Mouse (Mus musculus) ES-Bruce4 (cell line): ENCODE results near the gene Cnst. TPM values are rescaled to one million over a fixed set of nuclear protein-coding genes. Genes with fewer than 3 reads are reported as not detected.
A peak's percentile ranks its signal among the peaks of the same experiment; 100 is the strongest.

Source experiments
- H3K27ac ChIP-seq: 2 replicates; pipeline ENCODE4 v1.5.1; 2012; ENCODE audit warnings: low read length, inconsistent platforms; ENCODE audit not compliant: insufficient read depth
- H3K27me3 ChIP-seq: 2 replicates; pipeline ENCODE4 v1.6.1; 2012; ENCODE audit warnings: mild to moderate bottlenecking, low read length, inconsistent platforms; ENCODE audit not compliant: control insufficient read depth, poor library complexity, insufficient read depth, severe bottlenecking
- H3K36me3 ChIP-seq: 2 replicates; pipeline ENCODE4 v1.6.1; 2012; ENCODE audit warnings: inconsistent platforms, mild to moderate bottlenecking, low read length, moderate library complexity; ENCODE audit not compliant: control insufficient read depth, poor library complexity, insufficient read depth, severe bottlenecking
- H3K4me1 ChIP-seq: one replicate; pipeline ENCODE4 v1.8.1; 2011; ENCODE audit warnings: low read length; ENCODE audit not compliant: control insufficient read depth, insufficient read depth
- H3K4me3 ChIP-seq: 2 replicates; pipeline ENCODE4 v1.5.1; 2011; ENCODE audit warnings: low read depth, mild to moderate bottlenecking, low read length
- H3K9ac ChIP-seq: 2 replicates; pipeline ENCODE4 v1.6.1; 2012; ENCODE audit warnings: low read depth, mild to moderate bottlenecking, inconsistent platforms; ENCODE audit not compliant: poor library complexity, severe bottlenecking
- H3K9me3 ChIP-seq: replicated peaks from 2 replicates; pipeline ENCODE4 v1.6.1; 2012; ENCODE audit warnings: mild to moderate bottlenecking, low read length, inconsistent platforms; ENCODE audit not compliant: control insufficient read depth, poor library complexity, insufficient read depth, severe bottlenecking
- CTCF ChIP-seq: IDR thresholded peaks from one replicate; pipeline ENCODE4 v1.8.1; 2011; ENCODE audit warnings: low read depth, low read length
- EP300 ChIP-seq: IDR thresholded peaks from 2 replicates; pipeline ENCODE4 v1.6.1; 2011; ENCODE audit warnings: low read depth, low read length; ENCODE audit not compliant: insufficient read depth
- POLR2A ChIP-seq: IDR thresholded peaks from one replicate; pipeline ENCODE4 v1.8.1; 2011; ENCODE audit warnings: low read length; ENCODE audit not compliant: insufficient read depth
- polyA plus RNA-seq: library from polyadenylated mRNA; stranded (reverse); fragments of >200 nt; gene quantifications from 2 replicates; pipeline ENCODE4 v1.2.4, GENCODE M21; 2011; ENCODE audit warnings: low read depth; ENCODE audit not compliant: missing spikeins, insufficient read depth, insufficient read length

Cnst gene
- polyA plus RNA-seq, 1 experiment, result 10.2 TPM

DNA sequence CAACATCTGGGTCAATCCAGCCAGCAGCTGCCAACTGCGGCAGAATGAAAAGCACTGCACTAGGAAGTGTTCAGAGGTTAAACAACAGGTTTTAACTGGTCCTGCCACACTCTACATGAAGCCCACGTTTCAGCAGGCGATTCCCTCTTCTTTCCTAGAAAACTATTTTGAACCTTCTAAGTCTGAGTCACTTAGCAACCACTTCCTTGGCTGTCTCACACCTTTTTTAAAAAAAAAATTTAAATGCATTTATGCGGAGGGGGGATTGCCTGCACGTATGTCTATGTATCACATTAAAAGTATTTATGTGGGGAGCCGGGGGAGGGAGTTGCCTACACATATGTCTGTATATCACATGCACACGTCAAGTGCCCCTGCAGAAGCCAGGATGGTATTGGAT lies 34.3 kb upstream of the Cnst start:
- Histone ChIP-seq H3K4me3 (no peak overlapping the region), H3K9ac (no peak overlapping the region), H3K27ac (no peak overlapping the region), H3K4me1 (no peaks in the 10 kb centered on the region), H3K36me3 (no peaks in the 10 kb centered on the region), H3K9me3 (no peaks in the 10 kb centered on the region), H3K27me3 (no peaks in the 10 kb centered on the region)
- TF ChIP-seq EP300, result no peak
- TF ChIP-seq POLR2A, result no peak
- no peak for TF ChIP-seq CTCF

DNA sequence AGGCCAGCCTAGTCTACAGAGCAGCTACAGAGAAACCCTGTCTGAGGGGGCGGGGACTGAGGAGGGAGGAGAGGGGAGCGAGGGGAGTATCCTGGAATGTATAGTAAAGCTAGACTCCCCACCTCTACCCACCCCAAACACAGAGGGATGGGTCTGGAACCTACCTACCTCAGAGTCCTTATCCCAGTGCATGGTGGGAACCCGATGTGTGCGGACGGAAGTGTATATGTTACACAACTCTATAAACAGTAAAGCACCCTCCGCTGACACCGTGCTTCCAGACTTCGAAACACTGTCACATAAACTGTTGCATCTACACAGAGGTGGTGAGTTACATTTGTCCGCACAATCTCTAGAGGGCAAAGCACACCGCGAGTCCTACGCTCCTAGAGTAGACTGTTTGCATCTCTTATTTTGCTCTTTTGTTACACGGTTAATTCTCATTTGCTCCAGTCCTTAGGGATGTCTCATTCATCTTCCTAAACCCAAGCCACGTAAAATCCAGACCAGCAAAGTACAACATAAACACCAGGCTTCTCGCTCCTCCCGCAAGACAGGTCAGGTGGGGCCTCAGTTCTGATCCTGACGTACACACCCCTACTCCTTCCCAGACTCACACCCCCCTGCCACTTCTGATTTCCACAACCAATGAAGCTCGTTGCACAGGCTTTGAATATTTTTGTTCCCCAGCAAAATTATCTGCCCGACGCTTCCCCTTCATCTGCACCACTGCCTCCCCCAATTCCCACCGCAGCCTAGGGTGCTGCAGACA lies 29.0 kb upstream of the Cnst start:
- Histone ChIP-seq H3K4me3 (peak overlapping the region; percentile 71), H3K27ac (no peak overlapping the region), H3K36me3 (no peaks in the 10 kb centered on the region), H3K9me3 (no peaks in the 10 kb centered on the region), H3K4me1 (no peaks in the 10 kb centered on the region), H3K27me3 (no peaks in the 10 kb centered on the region), H3K9ac (peak overlapping the region; percentile 61)
- no peak for TF ChIP-seq CTCF

DNA sequence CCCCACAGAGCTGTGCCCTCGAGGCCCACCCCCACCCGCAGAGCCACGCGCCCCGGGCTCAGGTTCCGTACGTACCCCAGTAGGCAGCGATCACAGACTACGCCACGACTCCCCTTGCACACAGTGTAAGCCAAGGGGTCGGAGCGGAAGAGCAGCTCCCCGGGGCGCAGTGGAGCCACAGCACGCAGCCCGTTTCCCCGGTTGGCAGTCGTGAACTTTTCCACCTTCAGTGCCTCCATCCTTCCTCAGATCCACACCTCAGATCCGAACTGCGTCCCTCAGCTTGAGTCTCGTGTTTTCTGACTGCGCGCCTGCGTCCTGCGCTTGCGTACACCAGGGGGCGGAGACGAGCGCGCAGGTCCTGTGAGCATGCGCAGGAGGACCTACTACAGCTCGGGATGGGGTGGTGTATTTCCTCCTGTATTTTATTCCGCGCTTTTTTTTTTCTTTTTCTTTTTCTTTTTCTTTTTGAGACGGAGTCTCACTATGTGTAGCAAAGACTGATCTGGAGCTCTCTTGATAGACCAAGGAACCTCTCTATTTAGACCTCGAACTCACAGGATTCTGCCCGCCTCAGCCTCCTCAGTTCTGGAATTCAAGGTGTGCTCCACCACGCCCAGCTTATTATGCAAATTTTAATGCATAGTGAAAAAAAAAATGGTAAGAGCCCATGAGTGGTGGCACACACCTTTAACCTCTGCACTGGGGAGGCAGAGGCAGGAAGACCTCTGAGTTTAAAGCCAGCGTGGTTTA lies 28.3 kb upstream of the Cnst start, which contains the start of gene Smyd3:
Gene Smyd3 (minus strand): TSS at position 329 of the 753 bp plus-strand sequence.
- TF ChIP-seq POLR2A (peak; percentile 96), EP300 (peak; percentile 62), CTCF (peak; percentile 14)
- H3K4me1 ChIP-seq, result no peaks in the 10 kb centered on the region
- H3K27ac ChIP-seq, result no peak within 1 kb of the TSS
- H3K27me3 ChIP-seq, result no peaks in the 10 kb centered on the region
- H3K4me3 ChIP-seq, result peak within 1 kb of the TSS; percentile 71
- H3K36me3 ChIP-seq, result no peaks in the 10 kb centered on the region
- H3K9ac ChIP-seq, result peak within 1 kb of the TSS; percentile 61
- no peaks in the 10 kb centered on the region for H3K9me3 ChIP-seq

DNA sequence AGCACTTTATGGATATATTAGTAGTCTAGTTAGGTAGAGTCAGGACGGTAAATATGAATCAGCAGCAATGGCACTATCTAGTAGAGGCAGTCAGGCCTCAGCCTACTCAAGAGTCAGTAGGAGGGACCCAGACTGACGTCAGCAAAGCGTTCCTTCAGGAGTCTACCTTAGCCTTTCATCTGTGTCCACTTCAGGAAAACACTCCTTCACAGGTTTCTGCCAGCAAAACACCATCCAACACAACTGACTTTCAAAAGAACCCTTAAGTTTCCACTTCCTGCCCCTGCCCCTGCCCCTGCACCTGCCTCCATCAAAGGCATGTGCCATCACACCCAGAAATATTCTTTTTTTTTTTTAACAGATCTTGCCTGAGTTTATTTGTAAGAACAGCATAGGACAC lies 26.3 kb upstream of the Cnst start:
- Histone ChIP-seq H3K9me3 (no peaks in the 10 kb centered on the region), H3K27ac (no peak overlapping the region), H3K36me3 (no peaks in the 10 kb centered on the region), H3K4me3 (no peak overlapping the region), H3K27me3 (no peaks in the 10 kb centered on the region), H3K4me1 (no peaks in the 10 kb centered on the region), H3K9ac (no peak overlapping the region)
- TF ChIP-seq CTCF (no peak), EP300 (no peak), POLR2A (no peak)

DNA sequence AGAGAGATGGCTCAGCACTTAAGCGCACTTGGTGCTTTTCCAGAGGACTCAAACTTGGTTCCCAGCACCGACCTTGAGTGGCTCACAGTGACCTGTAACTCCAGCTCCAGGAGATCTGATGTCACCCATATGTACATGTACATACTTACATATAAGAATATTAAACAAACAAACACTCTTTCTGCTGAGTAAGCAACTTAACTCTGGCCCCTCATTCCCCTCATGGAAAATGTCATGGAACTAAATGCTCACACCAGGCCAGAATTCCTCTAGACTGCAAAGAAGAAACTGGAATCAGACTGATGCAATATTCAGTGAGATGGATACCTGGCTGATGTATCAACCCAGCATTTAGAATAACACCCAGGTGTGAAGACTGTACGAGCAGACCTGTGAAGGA lies 7.1 kb upstream of the Cnst start:
- Histone ChIP-seq H3K4me1 (no peaks in the 10 kb centered on the region), H3K27me3 (no peaks in the 10 kb centered on the region), H3K9ac (no peak overlapping the region), H3K36me3 (peaks cover 7% of the 10 kb centered on the region), H3K9me3 (no peaks in the 10 kb centered on the region), H3K27ac (no peak overlapping the region), H3K4me3 (no peak overlapping the region)
- TF ChIP-seq EP300 (no peak), CTCF (no peak), POLR2A (no peak)

DNA sequence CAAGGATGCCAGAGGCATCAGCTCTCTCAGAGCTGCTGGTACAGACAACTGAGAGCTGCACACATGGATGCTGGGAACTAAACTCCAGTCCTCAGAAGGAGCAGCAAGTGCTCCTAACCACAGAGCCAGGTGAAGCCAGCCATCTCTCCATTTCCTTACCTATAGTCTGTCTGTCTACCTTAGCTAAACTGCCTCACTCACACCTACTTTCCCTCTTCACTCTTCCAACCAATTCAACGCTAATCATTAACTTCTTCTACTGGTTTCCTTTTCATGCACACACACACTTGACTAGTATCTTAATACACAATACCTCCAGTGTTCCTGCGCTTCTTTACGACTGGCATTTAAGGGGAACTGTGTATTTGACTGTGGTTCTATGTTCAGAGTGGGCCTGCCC lies 6.3 kb upstream of the Cnst start:
- Histone ChIP-seq H3K9ac (no peak overlapping the region), H3K27me3 (no peaks in the 10 kb centered on the region), H3K27ac (no peak overlapping the region), H3K4me3 (no peak overlapping the region), H3K4me1 (no peaks in the 10 kb centered on the region), H3K9me3 (no peaks in the 10 kb centered on the region), H3K36me3 (peaks cover 9% of the 10 kb centered on the region)
- TF ChIP-seq EP300 (no peak), CTCF (no peak), POLR2A (no peak)
